Mouse (Mus musculus) T-helper 1 cell (primary cell): ENCODE results near the gene Fam168a.

Experiments
- in situ Hi-C: fragments of 300-600 bp; cut with MboI, MseI; formaldehyde crosslinking; loops from one replicate; pipeline ENCODE4 v1.15.1; 2025; ENCODE audit warnings: high pct_unique_total_duplicates

Gene Fam168a

GRCm38 (mm10) chr7:100780192-100780591, 73.8 kb downstream of the Fam168a start:
- in situ Hi-C loops: no loop called here

GRCm38 (mm10) chr7:100784650-100785049, 78.2 kb downstream of the Fam168a start:
- in situ Hi-C loops: no loop called here

- in situ Hi-C loops: no loop called here
Measured at GRCm38 (mm10) chr7:100785426-100785825, 79.0 kb downstream of the Fam168a start.

- in situ Hi-C loops: no loop called here
Measured at GRCm38 (mm10) chr7:100786078-100786477, 79.6 kb downstream of the Fam168a start.

DNA sequence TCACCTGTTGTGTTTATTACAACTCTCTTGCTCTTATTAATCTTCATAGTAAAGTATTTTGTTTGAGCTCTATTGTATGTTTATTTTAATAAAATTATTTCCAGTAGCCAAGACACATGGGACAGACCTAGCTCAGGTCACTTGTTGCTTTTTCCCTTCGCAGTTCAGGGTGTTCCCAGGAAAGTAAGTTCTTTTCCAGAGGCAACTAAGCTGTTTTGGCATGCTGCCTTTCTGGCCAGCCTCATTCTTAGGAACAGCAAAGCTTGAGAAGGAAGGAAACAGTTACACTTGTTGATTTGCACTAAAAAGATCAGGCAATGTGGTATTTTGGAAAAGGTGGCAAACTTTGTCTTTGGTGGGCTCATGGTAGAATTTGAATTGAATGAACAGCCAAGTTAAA, 81.9 kb downstream of the Fam168a start:
- in situ Hi-C loops: no loop called here

DNA sequence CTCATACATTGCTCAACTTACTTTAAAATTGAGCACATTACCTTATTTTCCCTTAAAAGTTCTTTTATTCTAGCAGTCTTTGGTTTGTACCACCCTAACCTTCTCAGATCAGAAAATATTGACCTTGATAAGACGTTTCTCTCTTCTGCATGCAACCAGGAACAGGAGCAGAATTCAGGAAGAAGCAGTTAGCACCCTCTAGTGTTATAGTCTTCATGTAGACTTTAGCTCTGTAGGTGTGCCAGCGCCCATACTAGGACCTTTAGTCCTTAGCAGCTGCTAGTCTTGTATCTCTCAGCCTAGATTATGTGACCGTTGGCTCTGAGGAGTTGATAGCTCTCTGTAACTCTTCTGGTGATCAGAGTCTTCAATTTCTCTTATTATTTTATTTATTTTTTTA, 92.4 kb downstream of the Fam168a start:
- in situ Hi-C loops: no loop called here

- in situ Hi-C loops: no loop called here
Measured at GRCm38 (mm10) chr7:100805391-100805790, 99.0 kb downstream of the Fam168a start.

- in situ Hi-C loops: no loop called here
Measured at GRCm38 (mm10) chr7:100811912-100812311, 105.5 kb downstream of the Fam168a start.

DNA sequence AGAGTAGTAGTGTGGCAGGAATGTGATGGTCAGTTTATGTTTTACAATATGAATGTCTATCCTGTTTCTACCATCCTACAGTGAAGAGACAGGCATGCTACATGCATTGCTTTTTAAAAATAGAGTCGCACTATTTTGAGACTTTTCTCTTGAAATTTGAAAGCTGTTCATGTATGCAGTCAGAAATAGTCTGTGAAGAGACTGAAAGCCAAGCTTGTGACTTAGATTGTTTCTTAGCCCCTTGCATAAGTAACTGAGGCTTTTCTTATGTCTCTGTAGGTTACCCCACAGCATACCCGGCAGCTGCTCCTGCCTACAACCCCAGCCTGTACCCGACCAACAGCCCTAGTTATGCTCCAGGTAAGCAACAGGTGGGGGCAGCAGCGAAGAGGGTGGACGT, 106.2 kb downstream of the Fam168a start:
- in situ Hi-C loops: no loop called here

GRCm38 (mm10) chr7:100815900-100816570, 109.6 kb downstream of the Fam168a start:
- in situ Hi-C loops: no loop called here

- in situ Hi-C loops: no loop called here
Measured at GRCm38 (mm10) chr7:100816759-100817441, 110.5 kb downstream of the Fam168a start.

GRCm38 (mm10) chr7:100817442-100817760, 111.0 kb downstream of the Fam168a start:
- in situ Hi-C loops: no loop called here

DNA sequence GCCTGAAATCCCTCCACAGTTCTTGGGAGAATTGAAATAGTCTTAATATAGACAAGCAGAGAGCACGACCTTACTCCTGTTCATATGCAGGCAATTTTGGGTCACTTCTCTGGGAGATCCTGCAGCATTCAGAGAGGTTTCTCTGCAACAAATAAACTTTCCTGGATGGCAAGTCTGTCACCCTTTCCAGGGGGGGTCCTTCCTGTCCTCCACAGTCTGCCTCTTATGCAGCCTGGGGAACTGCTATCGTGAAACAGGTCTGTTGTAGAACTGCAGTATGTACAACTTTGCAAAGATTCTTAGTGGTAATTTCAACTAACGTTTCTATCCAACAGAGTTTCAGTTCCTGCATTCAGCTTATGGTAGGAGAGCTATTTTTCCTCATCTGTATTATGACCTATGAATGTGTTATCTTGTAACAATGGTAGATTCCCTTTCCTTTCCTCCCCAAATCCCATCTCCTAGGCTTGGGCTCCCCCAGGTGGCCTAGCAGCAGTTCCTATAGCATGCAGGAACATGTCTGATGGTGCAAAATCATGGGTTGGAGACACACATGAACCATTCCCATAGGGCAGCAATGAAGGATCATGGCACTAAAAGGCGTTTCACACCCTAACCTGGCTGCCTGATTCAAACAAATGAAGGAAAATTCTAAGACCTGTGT, 112.1 kb downstream of the Fam168a start:
- in situ Hi-C loops: no loop called here

GRCm38 (mm10) chr7:100824661-100825060, 118.2 kb downstream of the Fam168a start:
- in situ Hi-C loops: no loop called here

DNA sequence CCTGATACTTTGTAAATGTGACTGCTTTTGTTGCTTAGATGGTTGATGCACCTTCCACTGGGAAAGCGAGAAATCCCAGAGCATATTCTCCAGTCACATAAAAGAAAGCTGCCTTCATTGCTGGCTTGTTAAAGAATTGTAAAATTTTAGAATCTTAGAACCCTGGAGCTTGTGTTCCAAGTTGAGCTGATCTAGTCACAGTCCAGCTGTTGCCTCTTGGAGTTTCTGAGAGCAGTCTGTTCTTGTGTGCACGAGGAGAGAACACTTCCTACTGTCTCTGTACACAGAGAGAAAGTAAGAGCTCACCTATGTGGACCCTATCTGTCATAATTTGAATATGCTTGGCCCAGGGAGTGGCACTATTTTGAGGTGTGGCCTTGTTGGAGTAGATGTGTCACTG, 122.1 kb downstream of the Fam168a start:
- in situ Hi-C loops: no loop called here

GRCm38 (mm10) chr7:100833859-100834258, 127.4 kb downstream of the Fam168a start:
- in situ Hi-C loops: no loop called here

GRCm38 (mm10) chr7:100835168-100835567, 128.7 kb downstream of the Fam168a start:
- in situ Hi-C loops: no loop called here

DNA sequence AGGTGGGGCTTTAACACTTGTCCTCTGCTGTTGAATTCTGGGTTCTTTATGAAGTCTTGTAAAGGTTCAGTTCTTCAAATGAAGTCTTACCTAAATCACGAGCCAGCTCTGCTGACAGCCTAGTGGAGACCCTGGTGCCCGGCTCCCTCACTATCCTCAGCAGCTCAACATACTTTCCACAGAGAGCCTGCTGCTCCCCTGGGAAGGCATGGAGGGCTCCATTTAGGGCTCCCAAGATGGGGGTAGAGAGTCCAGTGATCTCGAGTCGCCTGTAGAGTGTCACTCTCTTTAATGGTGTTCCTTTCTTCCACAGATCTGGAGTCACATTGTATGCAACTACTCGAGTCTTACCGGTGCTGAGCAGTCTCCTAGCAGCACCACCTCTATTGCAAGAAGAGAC, 129.3 kb downstream of the Fam168a start:
- in situ Hi-C loops: no loop called here

- in situ Hi-C loops: no loop called here
Measured at GRCm38 (mm10) chr7:100836657-100837056, 130.2 kb downstream of the Fam168a start.

DNA sequence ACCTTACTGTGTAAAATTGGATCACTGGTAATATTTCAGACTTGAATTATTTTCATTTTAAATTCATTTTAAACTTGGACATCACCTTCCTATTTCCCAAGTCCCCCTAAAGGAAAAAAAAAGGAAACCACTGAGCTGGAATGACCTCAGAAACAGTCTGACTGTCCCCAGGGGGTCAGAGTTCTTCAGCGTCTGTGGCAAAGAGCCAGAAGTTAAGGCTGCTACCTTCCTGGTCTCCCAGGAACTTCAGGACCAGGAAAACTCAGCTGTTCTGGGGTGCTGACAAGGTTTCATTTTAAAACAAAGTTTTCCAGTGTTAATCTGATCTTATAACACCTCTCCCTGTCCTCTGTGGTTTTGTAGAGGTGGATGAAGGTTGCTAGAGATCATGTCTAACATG, 131.3 kb downstream of the Fam168a start:
- in situ Hi-C loops: no loop called here

DNA sequence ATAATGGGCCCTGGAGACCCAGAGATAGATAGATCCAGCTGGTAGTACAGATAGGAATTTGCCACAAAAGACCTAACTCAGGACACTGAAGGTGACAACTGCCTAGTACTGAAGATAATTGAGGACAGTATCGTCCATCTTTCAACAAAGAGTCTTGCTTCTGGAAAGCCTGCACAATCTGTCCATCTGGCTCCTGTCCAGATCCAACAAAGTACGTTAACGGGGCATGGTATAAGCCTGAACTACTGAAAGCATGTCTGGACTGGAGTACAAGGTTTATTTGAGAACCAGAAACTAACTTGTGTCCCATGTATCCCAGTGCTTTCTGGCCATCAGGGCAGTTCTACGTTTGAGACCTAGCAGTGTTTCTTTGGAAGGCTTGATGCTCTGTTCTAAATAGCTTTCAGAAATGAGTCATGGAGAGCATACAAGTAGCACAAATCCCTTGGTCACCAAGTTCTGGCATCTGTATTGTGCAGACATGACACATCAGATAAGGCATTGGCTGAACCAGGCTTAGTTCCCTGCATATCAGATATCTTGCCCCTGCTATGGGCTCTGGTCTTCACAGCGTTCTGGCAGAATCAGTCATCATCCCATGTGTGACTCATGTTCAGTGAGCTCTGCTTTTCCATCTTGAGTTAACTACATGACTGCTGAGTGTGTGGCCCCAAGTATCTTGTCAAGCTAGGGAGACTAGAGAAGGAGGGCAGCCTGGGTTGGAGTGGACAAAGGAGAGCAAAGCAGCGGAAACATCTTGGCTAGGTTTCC, 133.4 kb downstream of the Fam168a start:
- in situ Hi-C loops: no loop called here

DNA sequence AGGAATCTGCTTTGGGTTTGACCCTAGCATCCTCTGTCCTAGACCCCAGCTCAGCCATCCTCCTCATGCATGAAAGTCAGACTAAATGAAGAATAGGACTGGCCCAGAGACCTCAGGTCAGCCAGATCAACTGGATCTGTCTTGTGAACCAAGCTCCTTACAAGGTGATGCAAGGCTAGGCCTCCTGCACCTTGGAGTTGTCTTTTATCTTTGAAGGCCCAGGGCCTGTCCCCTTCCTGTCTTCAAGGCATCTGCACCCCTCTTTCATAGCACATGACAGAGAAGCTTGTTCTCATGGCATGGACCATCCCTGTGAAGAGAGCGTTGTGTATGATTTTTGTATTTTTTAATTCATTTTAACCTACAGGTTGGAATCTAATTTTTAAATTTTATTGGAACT, 134.5 kb downstream of the Fam168a start:
- in situ Hi-C loops: no loop called here
